Mouse (Mus musculus) heart, embryonic 15.5 days (tissue): Measurements from ENCODE around the gene Ubac1. TPM values are rescaled to one million over a fixed set of nuclear protein-coding genes. Genes with fewer than 3 reads are reported as not detected.

Experiments used
- ATAC-seq: fragments of 200-750 bp; cut with Nextera tagmentation; replicated peaks from 2 replicates; pipeline ENCODE4 v1.8.0; 2017; ENCODE audit warnings: low read depth, moderate TSS enrichment; ENCODE audit not compliant: insufficient number of reproducible peaks, insufficient read depth, low FRiP score
- H3K27ac ChIP-seq: fragments of 300-500 bp; sonication (generic); 2 replicates; pipeline ENCODE4 v1.5.1; 2015; ENCODE audit warnings: mild to moderate bottlenecking, inconsistent platforms
- H3K27me3 ChIP-seq: fragments of 300-500 bp; sonication (generic); 2 replicates; pipeline ENCODE4 v1.6.1; 2015; ENCODE audit warnings: inconsistent platforms
- H3K36me3 ChIP-seq: fragments of 300-500 bp; sonication (generic); 2 replicates; pipeline ENCODE4 v1.6.1; 2015; ENCODE audit warnings: mild to moderate bottlenecking, inconsistent platforms
- H3K4me1 ChIP-seq: fragments of 300-500 bp; sonication (generic); replicated peaks from 2 replicates; pipeline ENCODE4 v1.6.1; 2015; ENCODE audit warnings: inconsistent platforms
- H3K4me2 ChIP-seq: fragments of 300-500 bp; sonication (generic); 2 replicates; pipeline ENCODE4 v1.6.1; 2015; ENCODE audit warnings: inconsistent platforms, mild to moderate bottlenecking, moderate library complexity
- H3K4me3 ChIP-seq: fragments of 300-500 bp; sonication (generic); 2 replicates; pipeline ENCODE4 v1.5.1; 2015; ENCODE audit warnings: mild to moderate bottlenecking, inconsistent platforms
- H3K9ac ChIP-seq: fragments of 300-500 bp; sonication (generic); 2 replicates; pipeline ENCODE4 v1.6.1; 2015; ENCODE audit warnings: mild to moderate bottlenecking, inconsistent platforms
- H3K9me3 ChIP-seq: fragments of 300-500 bp; sonication (generic); replicated peaks from 2 replicates; pipeline ENCODE4 v1.6.1; 2016; ENCODE audit warnings: inconsistent platforms
- WGBS: fragments of 180-500 bp; shearing (Covaris S2); methylation state at CpG from one replicate; pipeline ENCODE4 v1.1.7; 2015; ENCODE audit warnings: mixed read lengths; 5-methylcytosine and 5-hydroxymethylcytosine counted together
- polyA plus RNA-seq: library from polyadenylated mRNA; unstranded; fragments of >200 nt; fragmentation: Nextera tagmentation; extraction: Ambion mirVana; gene quantifications from 2 replicates; pipeline ENCODE4 v1.2.1, GENCODE M21; 2015

The Ubac1 gene
- polyA plus RNA-seq = 105 and 107 TPM in 2 replicates

DNA sequence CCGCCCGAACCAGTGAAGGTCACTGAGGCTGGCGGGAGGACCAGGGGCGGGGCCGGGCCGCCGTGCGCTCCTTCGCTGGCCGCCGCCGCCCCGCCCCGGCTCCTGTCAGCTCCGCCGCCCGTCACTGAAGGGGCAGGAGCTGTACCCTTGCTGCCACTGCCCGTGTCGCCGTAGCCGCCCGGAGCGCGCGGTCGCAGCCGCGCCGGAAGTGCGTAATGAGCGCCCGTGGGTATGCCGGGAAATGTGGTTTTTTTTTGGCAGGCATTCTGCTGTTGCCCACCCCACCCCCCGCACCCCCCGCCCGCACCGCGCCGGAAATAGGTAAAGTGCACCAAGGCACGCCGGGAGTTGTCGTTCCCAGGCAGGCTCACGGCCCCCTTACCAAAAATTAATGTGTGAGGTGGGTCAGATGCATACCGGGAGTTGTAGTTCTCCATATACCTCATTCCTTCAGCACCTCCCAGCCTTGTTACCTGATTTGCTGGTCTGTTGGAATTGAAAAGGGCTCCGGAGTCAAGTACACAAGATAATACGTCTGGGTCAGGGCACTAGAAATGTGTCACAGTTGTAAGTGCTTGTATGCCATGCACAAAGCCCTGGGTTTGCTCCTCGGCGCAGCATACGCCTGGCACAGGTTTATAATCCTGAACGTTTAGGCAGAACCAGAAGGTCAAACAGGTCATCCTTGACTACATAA lies at the start of gene Ubac1:
Ubac1 (minus strand) TSS at position 187 of the 697 bp plus-strand sequence.
- H3K9me3 ChIP-seq = no peaks in the 10 kb centered on the region
- peak; percentile 94 for ATAC-seq
- H3K9ac ChIP-seq = peak within 1 kb of the TSS; percentile 82
- 5% methylated on average over 50 of the region's 50 CpGs for WGBS
- no peaks in the 10 kb centered on the region for H3K27me3 ChIP-seq
- peak within 1 kb of the TSS; percentile 84 for H3K4me2 ChIP-seq
- peak within 1 kb of the TSS; percentile 91 for H3K4me3 ChIP-seq
- peak within 1 kb of the TSS; percentile 97 for H3K27ac ChIP-seq
- peaks cover 35% of the 10 kb centered on the region for H3K4me1 ChIP-seq
- H3K36me3 ChIP-seq = no peaks in the 10 kb centered on the region

GRCm38 (mm10) chr2:26068592-26068991 lies 47.0 kb upstream of the Ubac1 start:
- ATAC-seq = no peak
- H3K4me3 ChIP-seq = no peak overlapping the region
- peaks cover 11% of the 10 kb centered on the region for H3K4me1 ChIP-seq
- H3K4me2 ChIP-seq = no peak overlapping the region
- no peak overlapping the region for H3K9ac ChIP-seq
- H3K36me3 ChIP-seq = no peaks in the 10 kb centered on the region
- H3K27me3 ChIP-seq = no peaks in the 10 kb centered on the region
- 86% methylated on average over 1 of the region's 1 CpGs for whole genome bisulfite sequencing
- no peak overlapping the region for H3K27ac ChIP-seq
- H3K9me3 ChIP-seq = no peaks in the 10 kb centered on the region

- no peak overlapping the region for H3K4me2 ChIP-seq
- H3K9me3 ChIP-seq = no peaks in the 10 kb centered on the region
- H3K36me3 ChIP-seq = no peaks in the 10 kb centered on the region
- no peaks in the 10 kb centered on the region for H3K27me3 ChIP-seq
- H3K27ac ChIP-seq = no peak overlapping the region
- H3K4me1 ChIP-seq = peaks cover 11% of the 10 kb centered on the region
- no peak overlapping the region for H3K9ac ChIP-seq
- ATAC-seq = no peak
- no peak overlapping the region for H3K4me3 ChIP-seq
- WGBS = 69% methylated on average over 7 of the region's 7 CpGs
Measured at GRCm38 (mm10) chr2:26068175-26068574, 46.6 kb upstream of the Ubac1 start.

DNA sequence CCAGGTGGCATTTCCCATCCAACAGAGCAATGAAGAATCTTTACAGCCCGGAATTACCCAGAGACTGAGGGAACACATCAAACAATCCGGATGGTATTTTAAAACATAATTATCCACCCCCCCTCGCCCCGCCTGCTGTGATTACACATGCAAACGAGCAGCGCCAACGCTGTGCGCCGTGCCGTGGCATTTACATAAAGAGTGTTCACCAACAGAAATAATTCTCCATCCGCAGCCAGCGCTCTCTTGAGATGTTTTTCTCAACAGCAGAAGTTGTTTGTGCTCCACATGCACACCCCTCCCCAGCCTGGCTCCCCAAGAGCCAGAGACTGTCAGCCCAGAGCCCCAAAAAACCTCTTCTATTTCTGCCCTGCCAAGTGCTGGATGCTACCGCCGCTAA lies 45.0 kb upstream of the Ubac1 start:
- WGBS = 80% methylated on average over 14 of the region's 14 CpGs
- no peak overlapping the region for H3K4me3 ChIP-seq
- H3K4me1 ChIP-seq = peaks cover 11% of the 10 kb centered on the region
- no peak overlapping the region for H3K4me2 ChIP-seq
- H3K9ac ChIP-seq = no peak overlapping the region
- no peak overlapping the region for H3K27ac ChIP-seq
- no peaks in the 10 kb centered on the region for H3K9me3 ChIP-seq
- no peaks in the 10 kb centered on the region for H3K36me3 ChIP-seq
- H3K27me3 ChIP-seq = no peaks in the 10 kb centered on the region
- ATAC-seq = no peak

- H3K36me3 ChIP-seq = no peaks in the 10 kb centered on the region
- no peak overlapping the region for H3K4me2 ChIP-seq
- no peak overlapping the region for H3K4me3 ChIP-seq
- H3K9me3 ChIP-seq = no peaks in the 10 kb centered on the region
- WGBS = 70% methylated on average over 13 of the region's 13 CpGs
- no peak for ATAC-seq
- H3K27ac ChIP-seq = no peak overlapping the region
- H3K9ac ChIP-seq = no peak overlapping the region
- H3K4me1 ChIP-seq = peaks cover 10% of the 10 kb centered on the region
- no peaks in the 10 kb centered on the region for H3K27me3 ChIP-seq
Measured at GRCm38 (mm10) chr2:26062742-26063427, 41.3 kb upstream of the Ubac1 start.

GRCm38 (mm10) chr2:26062241-26062640 lies 40.7 kb upstream of the Ubac1 start:
- WGBS = 56% methylated on average over 4 of the region's 4 CpGs
- no peaks in the 10 kb centered on the region for H3K9me3 ChIP-seq

DNA sequence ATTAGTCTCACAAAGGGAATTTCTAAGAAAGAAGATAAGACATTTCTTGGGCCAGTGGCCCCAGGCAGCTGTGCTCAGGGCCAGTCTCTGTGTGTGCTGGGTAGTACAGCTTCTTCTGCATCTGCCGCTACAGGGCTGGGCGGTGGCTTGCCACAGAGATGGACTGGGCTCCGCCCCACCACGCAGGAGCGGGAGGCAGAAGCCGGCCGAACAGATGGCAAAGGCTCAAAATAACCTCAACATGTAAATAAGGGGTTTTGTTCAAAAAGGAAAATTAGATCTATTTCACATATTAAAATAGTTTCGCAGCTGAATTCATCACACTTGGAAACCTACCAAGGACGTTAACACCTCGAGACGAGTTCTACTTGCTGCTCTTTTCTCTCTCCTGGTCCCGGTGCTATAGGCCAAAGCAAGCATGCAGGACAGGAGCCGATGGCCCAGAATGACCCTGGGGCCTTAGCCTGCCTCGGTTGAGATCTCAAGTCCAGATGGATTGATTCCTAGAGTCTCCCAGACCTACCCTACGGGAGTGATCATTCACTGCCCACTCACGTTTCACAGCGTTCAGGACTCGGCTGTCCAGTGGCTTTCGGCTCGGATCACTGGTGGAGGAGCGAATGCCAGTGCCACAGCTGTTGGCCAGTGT lies 39.6 kb upstream of the Ubac1 start:
- 73% methylated on average over 21 of the region's 21 CpGs for WGBS
- Histone ChIP-seq H3K27me3 (no peaks in the 10 kb centered on the region), H3K27ac (no peak overlapping the region), H3K4me2 (no peak overlapping the region), H3K36me3 (no peaks in the 10 kb centered on the region), H3K4me1 (no peaks in the 10 kb centered on the region), H3K4me3 (no peak overlapping the region), H3K9ac (no peak overlapping the region), H3K9me3 (no peaks in the 10 kb centered on the region)
- ATAC-seq = no peak

More at GRCm38 (mm10) chr2:26062241-26062640, 40.7 kb upstream of the Ubac1 start:
- no peak overlapping the region for H3K4me3 ChIP-seq
- H3K9ac ChIP-seq = no peak overlapping the region
- no peaks in the 10 kb centered on the region for H3K36me3 ChIP-seq
- H3K4me1 ChIP-seq = peaks cover 6% of the 10 kb centered on the region
- ATAC-seq = no peak
- H3K27ac ChIP-seq = no peak overlapping the region
- H3K27me3 ChIP-seq = no peaks in the 10 kb centered on the region
- no peak overlapping the region for H3K4me2 ChIP-seq

- H3K27me3 ChIP-seq = no peaks in the 10 kb centered on the region
- no peak for ATAC-seq
- 85% methylated on average over 7 of the region's 7 CpGs for WGBS
Measured at GRCm38 (mm10) chr2:26057053-26057452, 35.5 kb upstream of the Ubac1 start.

DNA sequence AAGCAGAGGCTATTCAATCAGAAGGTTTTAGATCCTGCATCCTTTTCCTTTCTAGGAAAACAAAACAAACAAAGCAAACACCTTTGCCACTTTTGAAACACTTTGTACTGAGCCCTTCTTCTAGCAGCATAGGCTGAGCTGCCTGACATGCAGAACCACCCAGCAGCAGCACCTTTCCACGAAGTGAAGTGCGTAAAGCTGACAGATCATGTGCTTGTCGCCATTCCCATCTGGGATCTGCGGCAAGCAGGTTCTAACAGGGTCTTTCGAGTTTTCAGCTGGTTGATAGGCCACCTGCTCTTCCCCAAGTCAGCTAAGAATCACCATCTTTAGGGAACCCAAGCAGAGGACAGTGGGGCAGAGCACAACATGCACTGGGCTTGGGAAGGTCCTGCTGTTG lies 34.7 kb upstream of the Ubac1 start:
- ATAC-seq = no peak
- WGBS = 70% methylated on average over 5 of the region's 5 CpGs
- Histone ChIP-seq H3K27me3 (no peaks in the 10 kb centered on the region), H3K4me1 (no peaks in the 10 kb centered on the region), H3K36me3 (no peaks in the 10 kb centered on the region), H3K27ac (no peak overlapping the region), H3K4me2 (no peak overlapping the region), H3K4me3 (no peak overlapping the region), H3K9ac (no peak overlapping the region), H3K9me3 (no peaks in the 10 kb centered on the region)

More at GRCm38 (mm10) chr2:26057053-26057452, 35.5 kb upstream of the Ubac1 start:
- no peaks in the 10 kb centered on the region for H3K4me1 ChIP-seq
- no peak overlapping the region for H3K27ac ChIP-seq
- no peaks in the 10 kb centered on the region for H3K9me3 ChIP-seq
- H3K4me2 ChIP-seq = no peak overlapping the region
- no peaks in the 10 kb centered on the region for H3K36me3 ChIP-seq
- H3K4me3 ChIP-seq = no peak overlapping the region
- H3K9ac ChIP-seq = no peak overlapping the region

DNA sequence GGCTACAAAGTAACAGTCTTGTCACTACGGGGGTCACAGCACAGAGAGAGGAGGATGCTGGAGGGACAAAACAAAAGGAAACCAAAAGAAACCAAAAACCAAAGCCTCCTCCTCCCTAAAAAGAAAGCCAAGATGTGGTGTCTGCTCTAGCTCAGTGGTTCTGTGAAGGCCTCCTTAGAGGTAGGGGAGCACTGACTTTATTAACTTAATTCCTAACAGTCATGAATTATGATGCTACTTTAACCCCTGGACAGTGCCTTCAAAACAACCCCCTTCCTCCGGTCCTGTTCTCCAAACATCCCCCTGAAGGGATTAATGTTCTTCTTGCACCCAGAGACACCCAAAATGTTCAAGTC lies 34.2 kb upstream of the Ubac1 start:
- Histone ChIP-seq H3K9me3 (no peaks in the 10 kb centered on the region), H3K27ac (no peak overlapping the region), H3K9ac (no peak overlapping the region), H3K4me1 (no peaks in the 10 kb centered on the region), H3K27me3 (no peaks in the 10 kb centered on the region), H3K36me3 (no peaks in the 10 kb centered on the region), H3K4me3 (no peak overlapping the region), H3K4me2 (no peak overlapping the region)
- WGBS = 70% methylated on average over 2 of the region's 2 CpGs
- ATAC-seq = no peak

- Histone ChIP-seq H3K4me1 (no peaks in the 10 kb centered on the region), H3K9me3 (no peaks in the 10 kb centered on the region), H3K36me3 (no peaks in the 10 kb centered on the region), H3K27ac (no peak overlapping the region), H3K27me3 (no peaks in the 10 kb centered on the region), H3K4me3 (no peak overlapping the region), H3K9ac (no peak overlapping the region), H3K4me2 (no peak overlapping the region)
- no peak for ATAC-seq
- 46% methylated on average over 8 of the region's 8 CpGs for WGBS
Measured at GRCm38 (mm10) chr2:26055046-26055746, 33.6 kb upstream of the Ubac1 start.
